Mouse (Mus musculus): ENCODE results near the gene Nek4. TPM values are rescaled to one million over a fixed set of nuclear protein-coding genes. Genes with fewer than 3 reads are reported as not detected.

Nek4 gene
- polyA plus RNA-seq, 1 experiment from 2014 or later, result 17.7 TPM

DNA sequence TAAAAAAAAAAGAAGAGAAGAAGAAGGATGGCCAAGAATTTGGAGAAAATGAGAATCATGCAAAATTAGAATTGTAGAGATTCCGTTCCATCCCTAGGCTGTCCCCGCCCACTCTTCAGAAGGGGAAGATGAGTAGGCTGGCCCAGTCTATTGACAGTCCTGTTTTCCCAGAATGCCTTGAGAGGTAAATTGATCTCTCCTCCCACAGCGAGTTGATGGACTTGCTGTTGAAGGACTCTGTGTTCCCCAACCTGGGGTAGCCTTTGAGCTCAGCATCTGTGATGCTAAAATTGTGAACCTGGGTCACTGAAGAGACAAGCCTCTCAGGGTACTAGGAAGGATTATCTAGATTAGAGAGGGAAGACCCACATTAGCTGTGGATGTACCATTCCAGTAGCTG lies 25.7 kb upstream of the Nek4 start:
- Histone ChIP-seq H3K36me3 (no peaks in the 10 kb centered on the region), H3K4me1 (no peaks in the 10 kb centered on the region), H3K9ac (no peak overlapping the region), H3K27ac (no peak overlapping the region), H3K4me2 (replicated peaks) (no peak overlapping the region), H3K4me3 (no peak overlapping the region), H3K27me3 (replicated peaks) (no peaks in the 10 kb centered on the region), H3K9me3 (no peaks in the 10 kb centered on the region)
- 89% methylated on average over 3 of the region's 3 CpGs for WGBS
- ATAC-seq (ENCODE audit: low FRiP score, low read depth), result no peak

GRCm38 (mm10) chr14:30930386-30930785 lies 20.8 kb upstream of the Nek4 start:
- no peak overlapping the region for H3K4me2 ChIP-seq (replicated peaks)
- no peak for ATAC-seq (ENCODE audit: low FRiP score, low read depth)
- no peaks in the 10 kb centered on the region for H3K9me3 ChIP-seq
- H3K27me3 ChIP-seq (replicated peaks), result no peaks in the 10 kb centered on the region
- 91% methylated on average over 4 of the region's 4 CpGs for WGBS
- H3K36me3 ChIP-seq, result no peaks in the 10 kb centered on the region
- no peak overlapping the region for H3K4me3 ChIP-seq
- no peak overlapping the region for H3K9ac ChIP-seq
- H3K27ac ChIP-seq, result no peak overlapping the region
- H3K4me1 ChIP-seq, result no peaks in the 10 kb centered on the region

- WGBS, result 87% methylated on average over 9 of the region's 9 CpGs
- no peak overlapping the region for H3K4me3 ChIP-seq
- H3K4me1 ChIP-seq, result no peaks in the 10 kb centered on the region
- no peak overlapping the region for H3K27ac ChIP-seq
- no peak overlapping the region for H3K4me2 ChIP-seq (replicated peaks)
- no peak for ATAC-seq (ENCODE audit: low FRiP score, low read depth)
- no peaks in the 10 kb centered on the region for H3K9me3 ChIP-seq
- H3K27me3 ChIP-seq (replicated peaks), result no peaks in the 10 kb centered on the region
- H3K36me3 ChIP-seq, result no peaks in the 10 kb centered on the region
- no peak overlapping the region for H3K9ac ChIP-seq
Measured at GRCm38 (mm10) chr14:30933351-30933750, 17.8 kb upstream of the Nek4 start.

DNA sequence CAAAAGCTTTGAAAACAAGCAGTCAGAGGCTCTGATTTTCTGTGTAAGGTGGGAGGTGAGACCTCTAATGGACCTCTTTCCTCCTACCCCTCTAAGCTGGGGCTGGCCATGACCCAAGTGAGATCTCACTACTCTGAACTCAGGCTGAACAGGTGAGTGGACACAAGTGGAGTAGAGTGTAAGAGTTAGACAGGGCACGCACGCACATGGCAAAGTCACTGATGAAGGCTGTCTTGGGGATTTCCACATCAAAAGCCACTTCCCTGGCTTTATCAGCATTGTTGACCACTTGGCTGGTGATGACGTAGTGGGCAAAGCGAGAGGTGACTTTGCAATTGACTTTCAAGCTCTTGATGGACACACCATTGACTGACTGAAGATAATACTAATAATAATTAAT lies 8.9 kb upstream of the Nek4 start:
- no peak for ATAC-seq (ENCODE audit: low FRiP score, low read depth)
- Histone ChIP-seq H3K27ac (no peak overlapping the region), H3K36me3 (no peaks in the 10 kb centered on the region), H3K4me2 (replicated peaks) (no peak overlapping the region), H3K4me3 (no peak overlapping the region), H3K9ac (no peak overlapping the region), H3K9me3 (no peaks in the 10 kb centered on the region), H3K27me3 (replicated peaks) (no peaks in the 10 kb centered on the region), H3K4me1 (no peaks in the 10 kb centered on the region)
- WGBS, result 91% methylated on average over 4 of the region's 4 CpGs

- no peaks in the 10 kb centered on the region for H3K27me3 ChIP-seq (replicated peaks)
- H3K4me1 ChIP-seq, result no peaks in the 10 kb centered on the region
- no peaks in the 10 kb centered on the region for H3K9me3 ChIP-seq
- H3K9ac ChIP-seq, result no peak within 1 kb of the TSS
- WGBS, result 91% methylated on average over 7 of the region's 7 CpGs
- no peak within 1 kb of the TSS for H3K27ac ChIP-seq
- H3K36me3 ChIP-seq, result no peaks in the 10 kb centered on the region
- ATAC-seq (ENCODE audit: low FRiP score, low read depth), result no peak
- H3K4me2 ChIP-seq (replicated peaks), result no peak within 1 kb of the TSS
- no peak within 1 kb of the TSS for H3K4me3 ChIP-seq
Measured at GRCm38 (mm10) chr14:30943038-30943437, 8.1 kb upstream of the Nek4 start, which contains the start of gene Itih1. Gene Itih1 (minus strand): TSS chr14:30943289.

- Histone ChIP-seq H3K27me3 (replicated peaks) (no peaks in the 10 kb centered on the region), H3K27ac (no peak overlapping the region), H3K4me3 (no peak overlapping the region), H3K4me1 (no peaks in the 10 kb centered on the region), H3K36me3 (no peaks in the 10 kb centered on the region), H3K4me2 (replicated peaks) (no peak overlapping the region), H3K9ac (no peak overlapping the region), H3K9me3 (no peaks in the 10 kb centered on the region)
- WGBS, result 70% methylated on average over 11 of the region's 11 CpGs
- ATAC-seq (ENCODE audit: low FRiP score, low read depth), result no peak
Measured at GRCm38 (mm10) chr14:30943860-30944674, 7.1 kb upstream of the Nek4 start.

GRCm38 (mm10) chr14:30944745-30945144 lies 6.4 kb upstream of the Nek4 start:
- H3K27ac ChIP-seq, result no peak overlapping the region
- no peaks in the 10 kb centered on the region for H3K9me3 ChIP-seq
- no peaks in the 10 kb centered on the region for H3K27me3 ChIP-seq (replicated peaks)
- no peak overlapping the region for H3K4me2 ChIP-seq (replicated peaks)
- H3K36me3 ChIP-seq, result no peaks in the 10 kb centered on the region
- no peaks in the 10 kb centered on the region for H3K4me1 ChIP-seq
- H3K9ac ChIP-seq, result no peak overlapping the region
- no peak overlapping the region for H3K4me3 ChIP-seq
- 75% methylated on average over 2 of the region's 2 CpGs for WGBS
- no peak for ATAC-seq (ENCODE audit: low FRiP score, low read depth)

- Histone ChIP-seq H3K4me2 (replicated peaks) (no peak overlapping the region), H3K9me3 (no peaks in the 10 kb centered on the region), H3K4me3 (no peak overlapping the region), H3K4me1 (peaks cover 6% of the 10 kb centered on the region), H3K27ac (no peak overlapping the region), H3K36me3 (0 out of 2 replicates have a peak, but pooled peaks cover 7% of the 10 kb centered on the region), H3K27me3 (replicated peaks) (no peaks in the 10 kb centered on the region), H3K9ac (no peak overlapping the region)
- ATAC-seq (ENCODE audit: low FRiP score, low read depth), result no peak
- 96% methylated on average over 10 of the region's 10 CpGs for WGBS
Measured at GRCm38 (mm10) chr14:30949986-30950385, 1.2 kb upstream of the Nek4 start.

DNA sequence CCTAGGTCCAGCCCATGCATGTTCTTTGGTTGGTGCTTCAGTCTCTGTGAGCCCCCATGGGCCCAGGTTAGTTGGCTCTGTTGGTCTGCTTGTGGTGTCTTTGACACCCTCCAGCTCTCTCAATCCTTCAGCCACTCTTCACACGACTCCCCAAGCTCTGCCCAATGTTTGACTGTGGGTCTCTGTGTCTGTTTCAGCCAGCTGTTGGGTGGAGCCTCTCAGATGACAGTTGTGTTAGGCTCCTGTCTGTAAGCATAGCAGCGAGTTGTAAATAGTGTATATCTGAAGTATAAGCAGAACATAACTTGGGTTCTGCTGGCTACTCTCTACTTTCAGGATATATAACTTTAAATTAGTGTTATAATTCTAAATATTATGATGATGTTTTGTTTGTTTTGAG lies 7.3 kb downstream of the Nek4 start:
- no peaks in the 10 kb centered on the region for H3K4me1 ChIP-seq
- H3K9ac ChIP-seq, result no peak overlapping the region
- ATAC-seq (ENCODE audit: low FRiP score, low read depth), result no peak
- no peak overlapping the region for H3K27ac ChIP-seq
- H3K36me3 ChIP-seq, result peaks cover 29% of the 10 kb centered on the region
- WGBS, result 84% methylated on average over 2 of the region's 2 CpGs
- no peak overlapping the region for H3K4me3 ChIP-seq
- H3K9me3 ChIP-seq, result no peaks in the 10 kb centered on the region
- no peak overlapping the region for H3K4me2 ChIP-seq (replicated peaks)
- no peaks in the 10 kb centered on the region for H3K27me3 ChIP-seq (replicated peaks)

GRCm38 (mm10) chr14:30959031-30959430 lies 7.9 kb downstream of the Nek4 start:
- H3K27ac ChIP-seq, result no peak overlapping the region
- no peaks in the 10 kb centered on the region for H3K4me1 ChIP-seq
- H3K9ac ChIP-seq, result no peak overlapping the region
- ATAC-seq (ENCODE audit: low FRiP score, low read depth), result no peak
- no peaks in the 10 kb centered on the region for H3K27me3 ChIP-seq (replicated peaks)
- H3K36me3 ChIP-seq, result peaks cover 26% of the 10 kb centered on the region
- WGBS, result 93% methylated on average over 4 of the region's 4 CpGs
- no peak overlapping the region for H3K4me2 ChIP-seq (replicated peaks)
- no peaks in the 10 kb centered on the region for H3K9me3 ChIP-seq
- no peak overlapping the region for H3K4me3 ChIP-seq

GRCm38 (mm10) chr14:30960366-30960765 lies 9.2 kb downstream of the Nek4 start:
- H3K9me3 ChIP-seq, result no peaks in the 10 kb centered on the region
- WGBS, result 95% methylated on average over 1 of the region's 1 CpGs
- no peak overlapping the region for H3K9ac ChIP-seq
- H3K4me3 ChIP-seq, result no peak overlapping the region
- no peak overlapping the region for H3K4me2 ChIP-seq (replicated peaks)
- no peaks in the 10 kb centered on the region for H3K4me1 ChIP-seq
- H3K27ac ChIP-seq, result no peak overlapping the region
- H3K36me3 ChIP-seq, result peaks cover 22% of the 10 kb centered on the region
- no peak for ATAC-seq (ENCODE audit: low FRiP score, low read depth)
- H3K27me3 ChIP-seq (replicated peaks), result no peaks in the 10 kb centered on the region

- H3K27ac ChIP-seq, result no peak overlapping the region
- peaks cover 33% of the 10 kb centered on the region for H3K36me3 ChIP-seq
- no peak overlapping the region for H3K4me3 ChIP-seq
- no peak overlapping the region for H3K9ac ChIP-seq
- no peak overlapping the region for H3K4me2 ChIP-seq (replicated peaks)
- WGBS, result 59% methylated on average over 6 of the region's 6 CpGs
- no peaks in the 10 kb centered on the region for H3K27me3 ChIP-seq (replicated peaks)
- H3K9me3 ChIP-seq, result no peaks in the 10 kb centered on the region
- no peak for ATAC-seq (ENCODE audit: low FRiP score, low read depth)
- H3K4me1 ChIP-seq, result no peaks in the 10 kb centered on the region
Measured at GRCm38 (mm10) chr14:30974204-30974603, 23.0 kb downstream of the Nek4 start.

DNA sequence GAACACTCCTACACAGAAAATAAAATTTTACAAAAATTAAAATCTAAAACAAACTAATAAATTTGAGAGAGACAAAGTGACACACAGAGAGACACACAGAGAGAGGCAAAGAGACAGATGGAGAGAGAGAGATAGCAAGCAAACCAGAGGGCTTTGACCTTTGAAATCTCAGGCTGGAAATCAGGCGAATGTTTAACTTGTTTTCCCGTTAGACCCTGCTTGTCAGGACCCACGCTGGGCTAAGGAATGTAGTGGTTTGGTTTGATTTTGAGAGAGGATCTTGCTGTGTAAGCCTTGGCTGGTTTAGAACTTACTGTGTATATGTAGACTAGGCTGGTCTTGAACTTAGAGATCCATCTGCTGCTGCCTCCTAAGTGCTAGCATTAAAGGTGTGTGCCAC lies 25.0 kb downstream of the Nek4 start:
- Histone ChIP-seq H3K9ac (no peak overlapping the region), H3K4me1 (no peaks in the 10 kb centered on the region), H3K27me3 (replicated peaks) (no peaks in the 10 kb centered on the region), H3K4me2 (replicated peaks) (no peak overlapping the region), H3K4me3 (no peak overlapping the region), H3K9me3 (no peaks in the 10 kb centered on the region), H3K27ac (no peak overlapping the region), H3K36me3 (peaks cover 31% of the 10 kb centered on the region)
- no peak for ATAC-seq (ENCODE audit: low FRiP score, low read depth)
- WGBS, result 87% methylated on average over 3 of the region's 3 CpGs

Measured in neural tube, embryonic 12.5 days (tissue).